Mouse (Mus musculus) layer of hippocampus, postnatal 25 days (tissue): ENCODE measurements around the gene Ppp1r12a. TPM values are rescaled to one million over a fixed set of nuclear protein-coding genes. Genes with fewer than 3 reads are reported as not detected.
"Not testable (repeated sequence)": the region's sequence is repeated elsewhere in the genome, so short reads cannot be mapped to it uniquely, and the experiment has no call there.

Experiments
- DNase-seq, 2 experiments: peaks; one replicate each; pipeline ENCODE4 v3.0.0; 2022; ENCODE audit warnings: mixed read lengths in 2 of 2, low spot score in 1 of 2; ENCODE audit errors: extremely low spot score in 1 of 2
- total RNA-seq, 2 experiments: library from RNA; stranded (reverse); gene quantifications; 2 replicates each; pipeline ENCODE4 v1.2.3; 2021

Gene Ppp1r12a
- total RNA-seq, 2 experiments from 2014 or later: 115 to 136 TPM

- DNase-seq: no peak
Measured at GRCm38 (mm10) chr10:108196124-108196523, 34.1 kb downstream of the Ppp1r12a start.

- no peak for DNase-seq
Measured at GRCm38 (mm10) chr10:108197498-108197897, 35.5 kb downstream of the Ppp1r12a start.

DNA sequence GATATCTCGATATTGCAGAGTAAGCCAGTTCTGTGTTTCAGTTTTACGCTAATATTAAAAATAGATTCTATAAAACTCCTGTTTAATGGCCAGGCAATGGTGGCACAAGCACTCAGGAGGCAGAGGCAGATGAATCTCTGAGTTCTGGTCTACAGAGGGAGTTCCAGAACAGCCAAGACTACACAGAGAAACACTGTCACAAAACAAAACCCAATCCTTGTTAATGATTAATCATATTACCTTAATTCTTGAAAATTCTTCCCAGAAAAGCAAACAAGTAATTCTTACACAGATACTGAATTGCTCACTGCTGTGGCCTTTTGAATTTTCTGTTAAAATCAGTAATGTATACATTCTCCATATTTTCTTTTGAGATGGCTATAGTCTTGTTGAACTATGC, 37.0 kb downstream of the Ppp1r12a start:
- DNase-seq: no peak

DNA sequence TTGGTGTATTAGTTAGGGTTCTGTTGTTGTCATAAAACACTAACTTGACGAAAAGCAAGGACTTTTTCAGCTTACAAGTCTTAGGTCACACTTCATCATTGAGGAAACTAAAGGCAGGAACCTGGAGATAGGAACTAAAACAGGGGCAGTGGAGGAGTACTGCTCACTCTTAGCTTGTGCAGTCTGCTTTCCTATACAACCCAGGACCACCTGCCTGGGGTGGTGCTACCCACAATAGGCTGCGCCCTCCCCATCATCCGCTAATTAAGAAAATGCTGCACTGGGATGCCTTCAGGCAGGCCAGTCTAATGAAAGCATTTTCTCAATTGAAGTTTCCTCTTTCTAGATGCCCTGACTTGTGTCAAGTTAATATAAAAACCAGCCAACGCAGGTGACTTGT, 40.1 kb downstream of the Ppp1r12a start:
- no peak for DNase-seq

- no peak for DNase-seq
Measured at GRCm38 (mm10) chr10:108203440-108203839, 41.4 kb downstream of the Ppp1r12a start.

GRCm38 (mm10) chr10:108209396-108209795, 47.4 kb downstream of the Ppp1r12a start:
- DNase-seq: no peak

- DNase-seq: no peak
Measured at GRCm38 (mm10) chr10:108224413-108224812, 62.4 kb downstream of the Ppp1r12a start.

DNA sequence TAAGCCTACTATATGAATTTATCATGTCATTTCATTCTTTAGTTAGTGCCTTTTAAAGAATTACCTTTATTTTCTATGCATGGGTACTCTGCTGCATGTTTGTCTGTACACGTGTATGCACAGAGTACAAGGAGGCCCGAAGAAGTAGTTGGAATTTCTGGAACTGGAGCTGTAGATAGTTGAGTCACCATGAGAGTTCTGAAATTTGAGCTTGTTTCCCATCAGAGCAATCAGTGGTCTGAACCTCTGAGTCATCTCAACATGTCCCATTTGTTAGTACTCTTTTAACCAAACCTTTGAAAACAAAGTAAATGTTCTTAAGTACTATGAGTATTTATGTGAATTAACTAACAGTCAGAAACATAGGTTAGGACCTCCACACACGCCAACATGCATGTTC, 75.1 kb downstream of the Ppp1r12a start:
- no peak for DNase-seq

- no peak for DNase-seq
Measured at GRCm38 (mm10) chr10:108239061-108239460, 77.1 kb downstream of the Ppp1r12a start.

GRCm38 (mm10) chr10:108250710-108251109, 88.7 kb downstream of the Ppp1r12a start:
- DNase-seq: no peak

DNA sequence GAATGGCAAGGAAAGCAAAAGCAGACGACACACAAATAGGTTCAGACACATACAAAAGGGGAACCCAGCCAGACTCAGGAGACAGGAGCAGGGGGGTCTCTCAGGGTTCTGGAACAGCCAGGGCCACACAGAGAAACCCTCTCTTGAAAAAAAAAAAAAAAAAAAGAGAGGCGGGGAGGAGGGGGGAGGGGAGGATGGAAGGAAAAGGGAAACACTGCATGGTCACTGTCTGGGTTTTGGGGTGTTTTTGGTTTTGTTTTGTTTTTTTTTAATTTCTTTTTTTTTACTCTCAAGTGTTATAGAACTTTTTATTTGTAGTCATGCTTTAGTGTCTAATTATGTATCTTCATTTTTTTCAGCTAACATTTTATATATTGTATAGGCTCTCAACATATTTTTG, 89.2 kb downstream of the Ppp1r12a start:
- DNase-seq: no peak

- DNase-seq: no peak
Measured at GRCm38 (mm10) chr10:108255812-108256376, 93.9 kb downstream of the Ppp1r12a start.

- DNase-seq: no peak
Measured at GRCm38 (mm10) chr10:108260931-108261330, 98.9 kb downstream of the Ppp1r12a start.

DNA sequence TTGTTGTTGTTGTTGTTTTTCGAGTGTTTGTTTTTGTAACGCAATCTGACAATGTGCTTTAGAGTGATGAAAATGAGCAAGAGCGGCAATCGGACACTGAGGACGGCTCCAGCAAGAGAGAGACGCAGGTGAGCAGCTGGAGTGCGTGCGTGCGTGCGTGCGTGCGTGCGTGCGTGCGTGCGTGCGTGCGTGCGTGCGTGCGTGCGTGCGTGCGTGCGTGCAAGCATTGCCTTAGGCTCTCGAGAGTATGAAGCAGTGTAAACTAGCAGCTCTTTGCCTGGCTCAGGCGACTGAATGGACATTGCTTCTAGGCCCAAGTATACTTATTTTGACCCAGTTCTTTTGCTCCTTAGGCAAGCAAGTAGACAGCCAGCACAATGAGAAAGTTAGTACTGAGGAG, 102.6 kb downstream of the Ppp1r12a start:
- no peak for DNase-seq

DNA sequence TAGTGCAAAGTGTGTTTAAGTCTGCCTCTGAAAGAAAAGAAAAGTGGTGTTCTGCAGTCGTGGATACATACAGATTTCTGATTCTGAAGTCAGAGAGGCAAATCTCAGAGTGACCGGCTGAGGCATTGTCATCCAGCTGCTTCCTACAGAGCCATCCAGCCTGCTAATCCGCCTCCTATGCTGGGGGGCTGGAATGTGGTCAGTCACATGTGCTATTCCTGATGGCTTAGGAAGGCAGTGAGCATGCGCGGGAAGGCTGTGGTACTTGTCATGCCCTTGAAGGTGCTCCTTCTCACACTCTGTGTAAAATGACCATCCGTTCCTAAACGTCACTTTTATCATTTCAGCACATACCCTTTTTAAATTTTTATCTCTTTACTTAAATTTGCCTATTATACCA, 109.2 kb downstream of the Ppp1r12a start:
- DNase-seq: no peak

DNA sequence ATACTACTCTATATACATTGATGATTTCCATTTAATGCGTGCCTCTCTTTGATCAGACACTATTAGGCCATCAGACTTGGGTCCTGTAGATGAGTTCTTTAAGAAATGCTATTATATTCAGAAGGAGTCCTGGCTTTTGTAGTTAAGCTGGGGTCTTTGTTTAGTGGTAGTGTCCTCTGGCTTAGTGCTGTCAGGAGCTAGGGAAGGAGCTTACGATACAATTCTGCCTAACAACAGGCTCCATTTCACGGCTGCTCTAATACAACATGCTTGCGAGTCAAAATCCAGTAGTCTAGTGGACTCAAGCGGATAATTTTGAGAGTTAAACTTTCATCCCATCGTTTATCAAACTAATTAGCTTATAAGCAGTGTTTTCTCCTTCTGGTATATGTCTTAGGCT, 114.7 kb downstream of the Ppp1r12a start:
- DNase-seq: no peak

- DNase-seq: no peak
Measured at GRCm38 (mm10) chr10:108277198-108277597, 115.2 kb downstream of the Ppp1r12a start.

GRCm38 (mm10) chr10:108281099-108281498, 119.1 kb downstream of the Ppp1r12a start:
- not testable (repeated sequence) for DNase-seq

GRCm38 (mm10) chr10:108282351-108282750, 120.4 kb downstream of the Ppp1r12a start:
- no peak for DNase-seq

DNA sequence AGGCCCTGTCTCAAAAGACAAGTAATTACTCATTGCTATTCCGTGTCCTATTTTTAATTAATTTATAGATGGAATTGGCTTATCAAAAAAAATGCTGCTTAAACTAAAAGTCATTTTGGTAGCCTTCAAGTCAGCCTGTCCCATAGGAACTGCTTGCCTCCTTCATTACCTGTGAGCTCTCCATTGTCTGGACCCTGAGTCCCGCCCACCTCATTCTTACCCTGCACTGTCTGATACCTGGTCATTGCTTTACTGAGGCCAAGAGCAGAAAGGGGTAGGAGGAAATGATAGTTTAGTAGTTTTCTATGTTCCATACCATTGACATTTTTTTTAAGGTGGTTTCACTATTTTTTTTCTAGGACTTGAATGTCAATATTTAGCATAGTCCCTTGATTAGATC, 121.4 kb downstream of the Ppp1r12a start:
- no peak for DNase-seq

DNA sequence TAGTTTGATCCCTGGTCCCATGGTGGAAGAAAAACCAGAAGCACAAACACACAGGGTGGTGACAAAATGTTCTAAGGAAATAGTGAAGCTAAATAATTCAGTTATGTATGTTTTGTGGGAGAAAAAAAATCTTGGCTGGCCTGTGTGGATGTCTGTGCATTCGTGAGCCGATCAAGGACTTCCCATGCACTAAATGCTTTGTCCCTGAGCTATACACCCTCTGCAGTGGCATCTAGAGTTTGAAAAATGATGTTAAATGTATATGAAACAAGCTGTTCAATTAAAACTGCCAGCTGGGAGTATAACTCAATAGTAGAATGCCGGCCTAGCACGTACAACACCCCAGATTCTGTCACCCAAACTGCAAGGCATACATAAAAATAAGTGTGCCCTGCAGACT, 121.8 kb downstream of the Ppp1r12a start:
- DNase-seq: no peak

GRCm38 (mm10) chr10:108284445-108284844, 122.5 kb downstream of the Ppp1r12a start:
- DNase-seq: no peak

GRCm38 (mm10) chr10:108284977-108285376, 123.0 kb downstream of the Ppp1r12a start:
- DNase-seq: no peak
